Mouse (Mus musculus) CH12.LX (cell line): Measurements from ENCODE around the gene Gm17268. TPM values are rescaled to one million over a fixed set of nuclear protein-coding genes. Genes with fewer than 3 reads are reported as not detected.

Experiments used
- DNase-seq: peaks from one replicate; pipeline ENCODE4 v3.0.0-alpha.2; 2013; ENCODE audit errors: extremely low read depth
- H3K27ac ChIP-seq: 2 replicates; pipeline ENCODE4 v1.5.1; 2012; ENCODE audit warnings: low read depth, mild to moderate bottlenecking, control low read depth, moderate library complexity; ENCODE audit not compliant: insufficient read depth
- H3K27me3 ChIP-seq: replicated peaks from 2 replicates; pipeline ENCODE3; 2012; ENCODE audit warnings: inconsistent platforms
- H3K36me3 ChIP-seq, 2 experiments: replicated peaks in 1 of 2; 2 replicates each; pipeline versions ENCODE3 to v1.6.1; 2012; ENCODE audit warnings: inconsistent platforms in 1 of 2, low read length in 1 of 2, mild to moderate bottlenecking in 1 of 2, mixed read lengths in 1 of 2, moderate library complexity in 1 of 2; ENCODE audit not compliant: control insufficient read depth in 1 of 2, insufficient read depth in 1 of 2
- H3K4me1 ChIP-seq, 2 experiments: 2 replicates each; pipeline ENCODE4 v1.6.1; 2012; ENCODE audit warnings: inconsistent platforms in 1 of 2, moderate library complexity in 1 of 2; ENCODE audit not compliant: insufficient read depth in 2 of 2, control insufficient read depth in 1 of 2
- H3K4me2 ChIP-seq: 2 replicates; pipeline ENCODE4 v1.6.1; 2012; ENCODE audit warnings: low read depth, mild to moderate bottlenecking, control low read depth; ENCODE audit not compliant: poor library complexity, insufficient read depth, severe bottlenecking
- H3K4me3 ChIP-seq, 3 experiments: fragments of 150-350 bp in 1 of 3; sonication (generic) in 1 of 3; replicated peaks in 1 of 3; 2 replicates each; pipeline versions ENCODE3 to v1.5.1; 2011 to 2012; ENCODE audit warnings: low read depth in 2 of 3, low read length in 2 of 3, mild to moderate bottlenecking in 2 of 3, moderate library complexity in 2 of 3, control low read depth in 1 of 3, improper control_type of control experiment in 1 of 3, inconsistent platforms in 1 of 3, mixed read lengths in 1 of 3; ENCODE audit not compliant: poor library complexity in 1 of 3
- H3K79me2 ChIP-seq: replicated peaks from 2 replicates; pipeline ENCODE4 v1.6.1; 2012; ENCODE audit warnings: mild to moderate bottlenecking, moderate library complexity; ENCODE audit not compliant: control insufficient read depth, poor library complexity, insufficient read depth, severe bottlenecking; ENCODE audit errors: extremely low read depth
- H3K9ac ChIP-seq: 2 replicates; pipeline ENCODE4 v1.6.1; 2012; ENCODE audit warnings: low read depth, mild to moderate bottlenecking, control low read depth, moderate library complexity; ENCODE audit not compliant: insufficient read depth
- H3K9me3 ChIP-seq: replicated peaks from 2 replicates; pipeline ENCODE3; 2012; ENCODE audit warnings: low read length, inconsistent platforms, mixed read lengths
- BHLHE40 ChIP-seq: IDR thresholded peaks from 2 replicates; pipeline ENCODE4 v1.6.1; 2011; ENCODE audit warnings: mild to moderate bottlenecking, low read depth, low read length, improper control_type of control experiment
- CHD1 ChIP-seq: IDR thresholded peaks from 2 replicates; pipeline ENCODE4 v1.6.1; 2012; ENCODE audit warnings: low read depth, low read length, improper control_type of control experiment, inconsistent platforms
- CHD2 ChIP-seq: IDR thresholded peaks from 2 replicates; pipeline ENCODE4 v1.6.1; 2011; ENCODE audit warnings: low read length, improper control_type of control experiment
- ETS1 ChIP-seq: conservative IDR thresholded peaks from 2 replicates; pipeline ENCODE4 v1.6.1; 2012; ENCODE audit warnings: low read depth, mild to moderate bottlenecking, inconsistent platforms, low read length, improper control_type of control experiment, moderate library complexity
- IRF4 ChIP-seq: IDR thresholded peaks from 2 replicates; pipeline ENCODE4 v1.6.1; 2014; ENCODE audit warnings: low read depth, mild to moderate bottlenecking, inconsistent platforms, low read length, improper control_type of control experiment
- JUND ChIP-seq: conservative IDR thresholded peaks from 2 replicates; pipeline ENCODE4 v1.6.1; 2011; ENCODE audit warnings: low read depth, low read length, improper control_type of control experiment
- MAFK ChIP-seq: IDR thresholded peaks from 2 replicates; pipeline ENCODE4 v1.6.1; 2011; ENCODE audit warnings: low read length, improper control_type of control experiment; ENCODE audit not compliant: insufficient replicate concordance
- MAX ChIP-seq: IDR thresholded peaks from 2 replicates; pipeline ENCODE4 v1.6.1; 2011; ENCODE audit warnings: low read length, improper control_type of control experiment
- MEF2A ChIP-seq: IDR thresholded peaks from 2 replicates; pipeline ENCODE4 v1.6.1; 2014; ENCODE audit warnings: low read depth, mild to moderate bottlenecking, inconsistent platforms, low read length, improper control_type of control experiment, borderline replicate concordance
- MXI1 ChIP-seq: IDR thresholded peaks from 2 replicates; pipeline ENCODE4 v1.6.1; 2011; ENCODE audit warnings: mild to moderate bottlenecking, low read depth, low read length, improper control_type of control experiment
- MYC ChIP-seq: IDR thresholded peaks from 2 replicates; pipeline ENCODE4 v1.6.1; 2011; ENCODE audit warnings: low read depth, mild to moderate bottlenecking, improper control_type of control experiment, low read length
- NELFE ChIP-seq: IDR thresholded peaks from 2 replicates; pipeline ENCODE4 v1.6.1; 2011; ENCODE audit warnings: low read depth, low read length, improper control_type of control experiment
- NRF1 ChIP-seq: IDR thresholded peaks from 2 replicates; pipeline ENCODE4 v1.6.1; 2014; ENCODE audit warnings: low read depth, mild to moderate bottlenecking, inconsistent platforms, low read length, improper control_type of control experiment, moderate library complexity
- PAX5 ChIP-seq: IDR thresholded peaks from 2 replicates; pipeline ENCODE4 v1.6.1; 2012; ENCODE audit warnings: low read length, inconsistent platforms, mixed read lengths
- POLR2AphosphoS2 ChIP-seq: IDR thresholded peaks from 2 replicates; pipeline ENCODE4 v1.6.1; 2011; ENCODE audit warnings: low read depth, low read length, improper control_type of control experiment
- SMC3 ChIP-seq: IDR thresholded peaks from 2 replicates; pipeline ENCODE4 v1.6.1; 2011; ENCODE audit warnings: low read depth, low read length, improper control_type of control experiment
- TCF12 ChIP-seq: IDR thresholded peaks from 2 replicates; pipeline ENCODE4 v1.6.1; 2014; ENCODE audit warnings: low read depth, mild to moderate bottlenecking, inconsistent platforms, low read length, improper control_type of control experiment
- USF1 ChIP-seq: IDR thresholded peaks from 2 replicates; pipeline ENCODE4 v1.6.1; 2014; ENCODE audit warnings: low read depth, mild to moderate bottlenecking, inconsistent platforms, low read length, improper control_type of control experiment
- USF2 ChIP-seq: conservative IDR thresholded peaks from 2 replicates; pipeline ENCODE4 v1.6.1; 2011; ENCODE audit warnings: low read depth, low read length, improper control_type of control experiment
- ZMIZ1 ChIP-seq: IDR thresholded peaks from 2 replicates; pipeline ENCODE4 v1.6.1; 2012; ENCODE audit warnings: low read depth, mild to moderate bottlenecking, inconsistent platforms, low read length, improper control_type of control experiment
- dilution Hi-C: fragments of 300-500 bp; cut with MboI; formaldehyde crosslinking; loops from 2 replicates; pipeline ENCODE4 v1.14.3; 2020; ENCODE audit warnings: low sequenced_read_pairs; ENCODE audit not compliant: extremely low pct_unique_long_range_greater_than_20kb, extremely low pct_ligation_motif_present
- in situ Hi-C: fragments of 300-500 bp; cut with MboI; formaldehyde crosslinking; loops from 3 replicates; pipeline ENCODE4 v1.14.3; 2019; ENCODE audit warnings: low sequenced_read_pairs, low pct_ligation_motif_present, low pct_unique_long_range_greater_than_20kb, mixed read lengths
- polyA plus RNA-seq: library from polyadenylated mRNA; unstranded; fragments of >175 nt; gene quantifications from 2 replicates; pipeline ENCODE4 v1.2.1, GENCODE M21; 2012; ENCODE audit warnings: low read depth; ENCODE audit not compliant: insufficient read length
- total RNA-seq, 2 experiments: library from RNA; depleted of rRNA; stranded (reverse); fragments of 300-350 nt in 1 of 2; fragments of >200 nt in 1 of 2; gene quantifications; 2 replicates each; pipeline ENCODE4 v1.2.3; 2012 to 2014

The Gm17268 gene
- total and polyA plus RNA-seq, 3 experiments = not detected

DNA sequence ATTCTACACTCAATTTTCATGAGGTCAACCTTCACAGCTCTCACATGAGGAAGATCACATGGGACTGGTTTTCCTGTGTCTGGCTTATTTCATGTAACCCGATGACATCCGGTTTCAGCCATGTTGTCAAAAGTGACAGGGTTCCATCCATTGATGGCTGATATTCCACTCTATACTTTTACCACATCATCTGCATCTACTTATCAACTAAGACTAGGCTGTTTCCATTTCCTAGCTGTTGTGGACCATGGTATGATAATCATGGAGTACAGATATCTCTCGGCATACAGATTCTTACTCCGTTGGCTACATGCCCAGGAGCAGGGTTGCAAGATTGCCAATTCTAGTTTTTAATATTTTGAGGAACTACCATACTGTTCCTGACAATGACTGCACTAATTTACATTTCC is 3.3 kb upstream of the Gm17268 start:
- TF ChIP-seq MEF2A (no peak), ETS1 (no peak), MYC (no peak), CHD2 (no peak), JUND (no peak), BHLHE40 (no peak), IRF4 (peak; percentile 28; the same call in 1 of the 2 replicates)
- Histone ChIP-seq H3K9me3 (peaks cover 3% of the 10 kb centered on the region), H3K79me2 (no peaks in the 10 kb centered on the region), H3K36me3 (no peaks in the 10 kb centered on the region), H3K9ac (no peak overlapping the region), H3K27ac (no peak overlapping the region), H3K4me2 (no peak overlapping the region), H3K4me3 (no peak overlapping the region), H3K4me1 (peaks cover 0 to 7% of the 10 kb centered on the region in 2 experiments; a peak in 1 of 4 replicates), H3K27me3 (peaks cover 38% of the 10 kb centered on the region)
- dilution Hi-C loops = no loop called here
- no peak for DNase-seq
- in situ Hi-C loops = no loop called here

DNA sequence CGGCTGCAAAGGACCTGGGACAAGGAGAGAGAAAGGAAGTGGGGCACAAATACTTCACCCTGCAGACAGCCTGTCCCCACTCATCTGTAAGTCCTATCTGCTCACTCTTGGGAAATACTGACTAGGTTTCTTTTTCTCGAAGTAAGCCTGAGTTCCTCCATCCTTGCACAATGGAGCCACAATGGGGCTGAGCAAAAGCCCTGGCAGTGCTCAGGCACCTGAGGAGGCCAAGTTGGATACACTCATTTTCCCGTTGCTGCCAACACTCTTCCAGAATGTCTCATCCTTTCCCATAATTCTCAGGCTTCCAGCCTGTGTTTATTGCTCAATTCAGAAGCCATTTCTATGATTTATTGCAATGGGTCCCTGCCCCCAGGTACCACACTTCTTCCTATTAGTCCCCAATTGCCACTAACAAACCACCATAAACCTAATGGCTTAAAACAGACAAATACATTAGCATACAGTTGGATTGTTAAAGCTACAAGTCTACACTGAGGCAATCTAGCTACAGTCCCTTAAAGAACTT is 834 bp upstream of the Gm17268 start:
- no peak for TF ChIP-seq SMC3
- no peak for TF ChIP-seq USF1
- no peak for TF ChIP-seq MYC
- no peak for TF ChIP-seq PAX5
- TF ChIP-seq POLR2AphosphoS2 = no peak
- no peak for TF ChIP-seq NELFE
- TF ChIP-seq ZMIZ1 = no peak
- no peak for TF ChIP-seq CHD1
- no peak for TF ChIP-seq MAFK
- no peak for TF ChIP-seq JUND
- TF ChIP-seq MEF2A = no peak
- no peak for TF ChIP-seq MAX
- TF ChIP-seq MXI1 = no peak
- TF ChIP-seq NRF1 = no peak
- no peak for TF ChIP-seq BHLHE40
- no peak for TF ChIP-seq TCF12
- no peak for TF ChIP-seq USF2
- no peak for TF ChIP-seq CHD2
- TF ChIP-seq, all 38 proteins: peak for 0
- Histone ChIP-seq H3K4me1 (peaks cover 0 to 7% of the 10 kb centered on the region in 2 experiments; a peak in 1 of 4 replicates), H3K27ac (no peak overlapping the region), H3K9me3 (peaks cover 3% of the 10 kb centered on the region), H3K9ac (no peak overlapping the region), H3K36me3 (no peaks in the 10 kb centered on the region), H3K79me2 (no peaks in the 10 kb centered on the region), H3K4me2 (no peak overlapping the region), H3K27me3 (peaks cover 29% of the 10 kb centered on the region), H3K4me3 (no peak overlapping the region)
- dilution Hi-C loops = no loop called here
- in situ Hi-C loops = no loop called here
- DNase-seq = no peak
